Mouse (Mus musculus) NIH3T3 (cell line): ENCODE measurements around the gene Trdmt1.
A peak's percentile ranks its signal among the peaks of the same experiment; 100 is the strongest.

ENCODE experiments used
- DNase-seq: peaks from one replicate; pipeline ENCODE4 v3.0.0-alpha.2; 2012; ENCODE audit warnings: low read depth

The Trdmt1 gene

DNA sequence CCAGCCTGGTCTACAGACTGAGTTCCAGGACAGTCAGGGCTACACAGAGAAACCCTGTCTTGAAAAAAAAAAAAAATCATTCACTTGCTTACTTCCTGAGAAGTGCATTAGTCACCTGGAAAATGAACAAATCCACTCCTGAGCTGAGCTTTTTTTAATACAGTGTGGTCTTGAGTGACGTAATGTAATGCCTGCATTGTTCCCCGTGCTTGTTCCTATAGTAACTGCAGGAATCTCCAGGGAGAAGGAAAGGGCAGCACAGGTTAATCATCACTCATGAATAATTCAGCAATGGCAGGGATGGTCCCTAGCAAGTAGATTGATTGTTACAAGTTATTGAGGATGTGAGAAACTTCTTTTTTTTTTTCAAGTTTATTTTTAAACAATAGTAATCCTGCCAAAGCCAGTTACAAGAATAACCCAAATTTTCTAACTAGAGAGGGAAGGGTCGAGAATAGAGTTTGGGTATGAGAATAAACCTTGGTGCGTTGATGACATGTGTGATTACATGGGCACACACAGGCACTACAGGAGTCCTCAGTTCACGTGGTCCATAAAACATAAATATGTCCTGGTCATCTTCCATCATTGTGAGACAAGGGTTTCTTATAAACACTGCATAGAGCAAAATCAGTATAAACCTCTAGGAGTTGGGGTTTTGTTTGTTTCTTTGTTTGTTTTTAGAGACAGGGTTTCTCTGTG lies 44.0 kb downstream of the Trdmt1 start:
- DNase-seq = peak; percentile 75

DNA sequence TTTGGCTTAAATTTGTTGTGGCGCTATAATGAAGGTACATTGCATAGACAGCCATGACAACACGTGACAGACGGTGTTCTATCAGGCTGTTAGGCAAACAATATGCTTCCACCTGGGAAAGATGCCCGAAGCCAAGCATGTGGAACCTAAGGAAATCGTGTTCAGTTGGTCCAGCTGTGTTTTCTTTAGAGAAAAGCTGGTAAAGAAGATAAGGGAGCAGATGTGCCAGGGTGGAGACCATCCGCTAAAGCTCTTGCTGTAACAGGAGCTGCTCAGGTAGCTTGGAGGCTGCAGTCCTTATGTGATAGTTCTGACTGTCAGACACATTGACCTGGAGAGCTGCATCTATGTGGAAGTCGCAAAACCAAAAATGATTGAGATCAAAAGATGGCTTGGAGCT lies 45.3 kb downstream of the Trdmt1 start:
- no peak for DNase-seq

DNA sequence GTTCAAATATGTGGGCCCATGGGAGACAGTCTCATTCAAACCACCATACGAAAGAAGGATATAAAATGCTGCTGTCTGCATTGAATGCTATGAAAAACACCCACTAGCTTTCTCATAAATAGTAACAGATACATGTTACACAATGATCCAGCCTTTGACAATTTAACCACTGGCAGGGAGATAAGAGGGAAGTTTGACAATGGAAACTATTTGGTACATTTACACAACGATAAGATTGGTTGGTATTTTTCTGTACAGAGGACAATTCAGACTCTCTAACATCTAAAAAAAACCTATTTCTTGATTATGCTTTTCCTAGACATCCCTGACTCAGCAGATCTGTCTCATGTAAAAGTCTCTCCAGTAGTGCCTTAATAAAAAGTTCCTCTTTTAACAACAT lies 48.4 kb downstream of the Trdmt1 start:
- DNase-seq = no peak

DNA sequence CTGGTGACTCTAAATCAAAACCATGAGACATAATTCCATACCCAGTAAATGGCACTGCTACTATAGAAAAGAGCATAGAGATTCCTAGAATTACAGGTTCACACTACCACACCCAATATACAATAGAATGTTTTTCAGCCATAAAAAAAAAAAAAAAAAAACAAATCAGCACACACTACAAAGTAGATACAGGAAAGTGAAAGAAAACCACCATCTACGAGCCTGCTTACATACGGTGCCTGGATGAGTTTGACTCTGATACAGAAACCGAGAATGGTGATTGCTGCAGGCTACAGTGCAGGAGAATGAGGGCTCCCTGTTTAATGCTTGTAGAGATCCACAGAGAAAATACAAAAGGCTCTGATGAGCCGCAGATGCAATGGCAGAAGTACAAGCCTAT lies 51.5 kb downstream of the Trdmt1 start:
- DNase-seq = no peak

DNA sequence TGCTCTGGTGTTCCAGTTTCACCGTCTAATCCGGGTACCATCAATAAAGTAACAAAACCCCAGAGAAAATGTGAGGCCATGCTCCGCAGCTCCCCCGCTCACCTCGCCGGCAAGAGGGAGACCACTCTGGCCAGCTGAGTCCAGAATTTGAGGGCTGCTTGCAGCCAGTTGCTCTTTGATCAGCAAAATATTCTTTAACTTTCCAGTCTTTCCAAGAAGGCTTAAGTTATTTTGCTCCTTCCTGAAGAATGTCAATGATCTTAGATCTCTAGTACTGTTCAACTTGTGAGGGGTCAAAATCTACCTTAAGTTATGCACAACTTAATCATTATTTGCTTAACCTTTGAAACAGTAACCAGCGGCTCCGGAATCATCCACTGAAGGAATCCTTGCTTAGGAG lies 52.7 kb downstream of the Trdmt1 start, which contains the start of gene Cubn:
TSS of gene Cubn (minus strand) at position 80 of the 400 bp plus-strand sequence.
- DNase-seq = no peak

DNA sequence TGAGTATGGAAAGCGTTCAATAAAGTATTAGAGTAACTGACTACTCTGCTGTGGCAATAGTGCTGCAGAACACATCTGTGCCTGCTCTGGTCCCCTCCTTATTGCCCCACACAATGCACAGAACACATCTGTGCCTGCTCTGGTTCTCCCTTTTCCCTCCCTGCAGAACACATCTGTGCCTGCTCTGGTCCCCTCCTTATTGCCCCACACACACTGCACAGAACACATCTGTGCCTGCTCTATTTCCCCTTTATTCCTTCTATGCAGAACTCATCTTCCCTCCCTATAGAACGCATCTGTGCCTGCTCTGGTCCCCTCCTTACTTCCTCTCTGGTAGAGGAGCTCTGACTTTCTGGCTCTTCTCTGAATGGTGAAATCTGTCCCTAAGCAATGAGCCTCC lies 54.0 kb downstream of the Trdmt1 start:
- no peak for DNase-seq

DNA sequence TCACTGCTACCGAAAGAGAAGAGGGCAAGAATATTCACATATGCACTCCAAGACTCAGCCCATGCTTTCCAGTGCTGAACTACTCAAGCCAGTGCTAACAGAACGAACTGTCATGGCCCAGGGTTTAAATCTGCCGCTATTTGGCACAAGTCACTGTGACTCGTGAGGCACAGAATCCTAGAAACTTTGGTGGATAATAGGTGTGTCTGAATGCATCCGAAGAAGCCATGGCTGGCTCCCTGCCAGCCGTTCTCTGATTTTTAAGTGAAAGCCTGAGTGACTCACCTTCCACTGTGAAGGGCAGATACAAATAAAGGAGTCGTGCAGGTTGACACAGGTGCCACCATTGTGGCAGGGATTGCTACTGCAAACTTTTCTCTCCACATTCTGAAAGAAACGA lies 58.0 kb downstream of the Trdmt1 start:
- DNase-seq = peak; percentile 76

DNA sequence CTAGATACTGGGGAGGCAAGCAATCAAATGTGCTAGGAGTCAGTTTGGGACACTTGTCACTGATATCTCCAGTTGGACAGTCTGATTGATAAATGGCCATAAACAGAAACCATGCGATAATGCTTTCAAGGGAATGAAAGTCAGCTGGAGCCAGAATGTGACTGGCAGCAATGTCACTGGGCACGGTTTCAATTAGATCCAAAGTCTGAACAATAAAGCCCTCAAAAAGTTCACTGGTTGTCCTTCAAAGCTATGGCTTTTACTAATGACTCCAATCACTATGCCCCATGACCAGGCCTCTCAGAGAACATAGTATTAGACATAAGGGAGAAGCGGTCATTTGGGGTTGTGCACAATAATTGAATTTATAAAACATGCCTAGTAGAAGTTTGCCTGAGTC lies 59.9 kb downstream of the Trdmt1 start:
- DNase-seq = no peak

DNA sequence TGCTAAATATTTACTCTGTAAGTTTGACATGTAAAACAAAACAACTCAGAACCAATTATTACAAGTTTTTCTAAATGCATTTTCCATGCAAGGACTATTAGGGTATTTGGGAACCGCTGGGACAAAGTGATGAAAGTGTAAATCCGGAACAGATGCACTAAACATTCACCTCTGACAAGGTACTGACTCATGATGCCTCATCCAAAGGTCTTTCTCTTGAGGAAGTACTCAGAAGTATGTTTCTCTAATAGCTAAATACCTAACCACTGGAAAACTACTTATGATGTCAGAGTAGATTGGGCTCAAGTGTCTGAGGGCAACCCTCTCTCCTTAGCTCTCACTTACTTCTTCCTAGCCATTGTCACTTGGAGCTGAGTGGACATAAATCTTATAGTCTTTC lies 63.7 kb downstream of the Trdmt1 start:
- DNase-seq = peak; percentile 56

DNA sequence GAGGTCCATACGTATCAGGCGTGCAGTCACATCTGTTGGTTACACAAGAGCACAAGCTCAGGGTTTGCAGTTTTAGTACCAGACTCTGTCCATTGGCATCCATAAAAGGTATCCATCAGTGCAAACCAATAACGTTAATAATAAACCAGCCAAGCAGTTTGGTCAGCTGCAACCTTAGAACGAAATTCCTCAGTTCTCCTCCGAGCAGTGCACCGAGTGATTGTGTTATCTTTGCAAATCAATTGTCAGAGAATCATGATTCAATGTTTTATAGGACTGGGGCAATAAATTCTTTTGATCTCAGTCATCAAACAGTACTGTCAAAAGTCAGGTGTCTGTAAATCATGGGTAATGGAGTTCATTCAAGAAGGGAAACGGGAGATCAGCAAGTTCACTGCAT lies 65.3 kb downstream of the Trdmt1 start:
- DNase-seq = no peak

DNA sequence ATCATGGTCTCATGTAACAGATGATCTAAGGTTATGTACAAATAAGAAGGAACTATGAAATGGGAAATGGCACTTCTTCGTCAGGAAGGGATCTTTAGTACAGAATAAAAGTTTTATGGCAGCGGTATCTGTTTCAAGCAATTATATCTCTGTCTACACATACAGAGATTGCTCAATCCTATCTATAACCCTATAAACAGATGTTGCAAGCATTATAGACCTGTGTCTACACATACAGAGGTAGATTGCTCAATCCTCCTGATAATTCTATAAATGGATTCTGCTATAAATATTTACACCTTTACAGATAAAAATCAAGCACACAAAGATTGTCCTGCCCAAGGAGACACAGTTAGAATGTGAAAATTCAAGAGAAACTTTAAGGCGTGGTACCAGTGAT lies 74.4 kb downstream of the Trdmt1 start:
- no peak for DNase-seq

DNA sequence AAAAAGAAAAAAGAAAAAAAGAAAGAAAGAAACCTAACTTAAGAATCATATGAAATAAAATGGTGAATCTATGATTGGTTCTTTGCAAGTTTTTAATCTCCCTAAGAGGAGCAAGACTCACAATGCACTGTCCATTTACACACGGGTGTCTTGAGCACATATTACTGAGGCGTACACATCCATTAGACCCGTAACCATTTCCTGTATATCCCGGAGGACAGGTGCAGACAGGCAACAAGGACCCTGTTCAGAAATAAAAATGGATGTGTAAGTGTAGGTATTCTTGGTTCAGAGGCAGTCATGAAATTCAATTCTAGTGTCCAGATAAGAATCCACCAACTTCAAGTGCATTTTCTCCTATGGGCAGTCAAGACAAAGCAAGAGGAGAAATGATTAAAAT lies 74.8 kb downstream of the Trdmt1 start:
- no peak for DNase-seq

DNA sequence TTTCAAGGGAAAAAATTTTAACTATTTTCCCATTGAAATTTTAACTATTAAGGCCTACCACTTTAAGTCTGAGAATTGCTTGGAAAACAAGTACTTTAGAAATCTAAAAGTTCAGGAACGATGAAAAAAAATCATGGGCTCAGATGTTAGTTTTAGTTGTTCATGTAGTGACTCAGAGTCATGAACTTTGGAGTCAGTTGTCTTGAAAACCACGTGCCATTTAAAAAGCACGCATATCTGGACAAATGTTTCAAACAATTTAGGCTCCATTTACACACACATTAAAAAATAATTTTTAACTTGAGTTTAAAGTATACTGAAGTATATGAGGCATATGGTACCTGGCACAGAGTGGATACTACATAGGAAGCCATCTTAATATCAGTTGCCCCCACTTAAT lies 77.8 kb downstream of the Trdmt1 start:
- peak; percentile 29 for DNase-seq
